Mouse (Mus musculus) stomach, postnatal 0 days (tissue): ENCODE results near the gene Vmn1r124. TPM values are rescaled to one million over a fixed set of nuclear protein-coding genes. Genes with fewer than 3 reads are reported as not detected.
"Not testable (repeated sequence)": the region's sequence is repeated elsewhere in the genome, so short reads cannot be mapped to it uniquely, and the experiment has no call there.

ENCODE experiments used
- ATAC-seq: fragments of 200-750 bp; cut with Nextera tagmentation; 2 replicates; pipeline ENCODE4 v1.8.0; 2017; ENCODE audit not compliant: low FRiP score, low TSS enrichment
- DNase-seq: peaks from one replicate; pipeline ENCODE4 v3.0.0-alpha.2; 2016; ENCODE audit warnings: low spot score
- H3K27ac ChIP-seq: fragments of 300-500 bp; sonication (generic); replicated peaks from 2 replicates; pipeline ENCODE4 v1.5.1; 2014; ENCODE audit warnings: mild to moderate bottlenecking, control low read depth
- H3K27me3 ChIP-seq: fragments of 300-500 bp; sonication (generic); 2 replicates; pipeline ENCODE4 v1.6.1; 2014; ENCODE audit warnings: low read length; ENCODE audit not compliant: control insufficient read depth, insufficient read depth
- H3K36me3 ChIP-seq: fragments of 300-500 bp; sonication (generic); 2 replicates; pipeline ENCODE4 v1.6.1; 2014; ENCODE audit warnings: low read length, mixed read lengths; ENCODE audit not compliant: control insufficient read depth, insufficient read depth
- H3K4me1 ChIP-seq: fragments of 300-500 bp; sonication (generic); replicated peaks from 2 replicates; pipeline ENCODE4 v1.6.1; 2014; ENCODE audit warnings: antibody characterized with exemption; ENCODE audit not compliant: control insufficient read depth, insufficient read depth
- H3K4me2 ChIP-seq: fragments of 300-500 bp; sonication (generic); replicated peaks from 2 replicates; pipeline ENCODE4 v1.6.1; 2014; ENCODE audit warnings: low read depth, mild to moderate bottlenecking, control low read depth, moderate library complexity
- H3K4me3 ChIP-seq: fragments of 300-500 bp; sonication (generic); 2 replicates; pipeline ENCODE4 v1.5.1; 2014; ENCODE audit warnings: low read depth, low read length, control low read depth
- H3K9ac ChIP-seq: fragments of 300-500 bp; sonication (generic); 2 replicates; pipeline ENCODE4 v1.6.1; 2014; ENCODE audit warnings: mild to moderate bottlenecking, low read length, control low read depth, mixed read lengths
- H3K9me3 ChIP-seq: fragments of 300-500 bp; sonication (generic); 2 replicates; pipeline ENCODE4 v1.6.1; 2016; ENCODE audit warnings: low read length; ENCODE audit not compliant: control insufficient read depth
- WGBS: fragments of 180-500 bp; shearing (Covaris S2); extraction: QIAGEN DNeasy Blood & Tissue Kit; methylation state at CpG from one replicate; pipeline ENCODE4 v1.1.7; 2014; 5-methylcytosine and 5-hydroxymethylcytosine counted together
- polyA plus RNA-seq: library from polyadenylated mRNA; unstranded; fragments of >200 nt; fragmentation: Nextera tagmentation; extraction: Ambion mirVana; gene quantifications from 2 replicates; pipeline ENCODE4 v1.2.1, GENCODE M21; 2015

Vmn1r124 gene
- polyA plus RNA-seq, result not detected in 2 replicates

DNA sequence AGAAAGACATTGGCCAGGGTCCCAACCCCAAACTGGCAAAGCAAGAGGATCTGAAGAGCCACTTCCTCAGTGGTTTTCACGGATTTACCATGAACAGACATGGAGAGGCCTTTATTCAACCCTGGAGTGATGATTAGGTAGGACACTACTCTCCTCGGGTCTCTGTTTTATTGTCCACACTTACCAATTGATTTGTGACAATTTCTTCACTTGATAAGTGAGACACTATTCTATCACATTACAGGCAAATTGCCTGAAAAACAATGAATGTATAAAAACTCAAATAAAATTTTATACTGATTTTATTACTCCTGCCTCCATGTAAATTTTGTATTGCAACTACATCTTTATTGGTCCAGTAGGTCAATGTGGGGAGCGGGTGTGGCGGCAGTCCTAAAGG is at the start of gene Vmn1r124:
Vmn1r124 (minus strand) TSS at position 101 of the 400 bp plus-strand sequence.
- not testable (repeated sequence) for H3K4me3 ChIP-seq, H3K27ac ChIP-seq, H3K27me3 ChIP-seq, H3K4me1 ChIP-seq, H3K4me2 ChIP-seq, H3K9ac ChIP-seq, ATAC-seq, H3K36me3 ChIP-seq, H3K9me3 ChIP-seq, DNase-seq
- 70% methylated on average over 4 of the region's 4 CpGs for WGBS

DNA sequence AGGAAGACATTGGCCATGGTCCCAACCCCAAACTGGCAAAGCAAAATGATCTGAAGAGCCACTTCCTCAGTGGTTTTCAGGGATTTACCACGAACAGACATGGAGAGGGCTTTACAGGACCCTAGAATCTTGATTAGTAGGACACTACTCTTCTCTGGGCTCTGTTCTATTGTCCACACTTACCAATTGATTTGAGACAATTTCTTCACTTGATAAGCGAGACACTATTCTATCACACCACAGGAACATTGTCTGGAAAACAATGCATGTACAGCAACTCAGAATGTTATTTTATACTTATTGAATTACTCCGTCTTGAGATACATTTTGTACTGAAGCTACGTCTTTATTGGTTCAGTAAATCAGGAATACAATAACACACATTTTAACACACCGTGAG is 41.0 kb upstream of the Vmn1r124 start, which contains the start of gene Vmn1r126:
Vmn1r126 (minus strand) TSS at position 101 of the 400 bp plus-strand sequence.
- WGBS, result no CpG with 5 or more reads among the region's 5 CpGs
- H3K4me3 ChIP-seq, ATAC-seq, H3K27me3 ChIP-seq, H3K27ac ChIP-seq, H3K9me3 ChIP-seq, H3K4me2 ChIP-seq, DNase-seq, H3K9ac ChIP-seq, H3K36me3 ChIP-seq, H3K4me1 ChIP-seq: not testable (repeated sequence)

DNA sequence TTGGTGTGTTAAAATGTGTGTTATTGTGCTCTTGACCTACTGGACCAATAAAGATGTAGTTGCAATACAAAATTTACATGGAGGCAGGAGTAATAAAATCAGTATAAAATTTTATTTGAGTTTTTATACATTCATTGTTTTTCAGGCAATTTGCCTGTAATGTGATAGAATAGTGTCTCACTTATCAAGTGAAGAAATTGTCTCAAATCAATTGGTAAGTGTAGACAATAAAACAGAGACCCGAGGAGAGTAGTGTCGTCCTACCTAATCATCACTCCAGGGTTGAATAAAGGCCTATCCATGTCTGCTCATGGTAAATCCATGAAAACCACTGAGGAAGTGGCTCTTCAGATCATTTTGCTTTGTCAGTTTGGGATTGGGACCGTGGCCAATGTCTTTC is 11.5 kb upstream of the Vmn1r124 start, which contains the start of gene Vmn1r125:
Vmn1r125 (plus strand) TSS at position 301 of the 400 bp plus-strand sequence.
- not testable (repeated sequence) for H3K4me2 ChIP-seq, DNase-seq, ATAC-seq, H3K9me3 ChIP-seq, H3K9ac ChIP-seq, H3K4me3 ChIP-seq, H3K27ac ChIP-seq, H3K27me3 ChIP-seq, H3K36me3 ChIP-seq, H3K4me1 ChIP-seq
- WGBS, result 58% methylated on average over 3 of the region's 3 CpGs

Other genes starting within 250 kb of the Vmn1r124 start
- not detected in 2 replicates for gene Vmn1r119, start 248.2 kb downstream of the Vmn1r124 start, polyA plus RNA-seq
- gene Vmn1r120, start 206.8 kb downstream of the Vmn1r124 start, polyA plus RNA-seq, result not detected in 2 replicates
- not detected in 2 replicates for gene Vmn1r121, start 162.1 kb downstream of the Vmn1r124 start, polyA plus RNA-seq
- gene Vmn1r122, start 126.5 kb downstream of the Vmn1r124 start, polyA plus RNA-seq, result not detected in 2 replicates
- not detected in 2 replicates for gene Vmn1r123, start 98.4 kb downstream of the Vmn1r124 start, polyA plus RNA-seq
- 0.08 TPM in 1 of 2 replicates, not detected in the other for gene Gm5157, start 70.2 kb downstream of the Vmn1r124 start, polyA plus RNA-seq
- gene Vmn1r125, start 11.6 kb upstream of the Vmn1r124 start, polyA plus RNA-seq, result not detected in 2 replicates
- gene Vmn1r126, start 40.9 kb upstream of the Vmn1r124 start, polyA plus RNA-seq, result not detected in 2 replicates
- gene Vmn1r127, start 59.2 kb upstream of the Vmn1r124 start, polyA plus RNA-seq, result not detected in 2 replicates
- gene Vmn1r128, start 88.8 kb upstream of the Vmn1r124 start, polyA plus RNA-seq, result not detected in 2 replicates
- not detected in 2 replicates for gene Vmn1r129, start 100.7 kb upstream of the Vmn1r124 start, polyA plus RNA-seq
- gene Gm6882, start 172.1 kb upstream of the Vmn1r124 start, polyA plus RNA-seq, result not detected in 2 replicates